Mouse (Mus musculus) embryonic facial prominence, embryonic 15.5 days (tissue): ENCODE measurements at regions not wholly inside any gene's neighbourhood (a gene's known extent, or its start where the extent isn't known, plus 50 kb on each side); places are given as distances from the start of the nearest gene placed in this dataset.

Source experiments
- ATAC-seq: fragments of 200-750 bp; cut with Nextera tagmentation; 2 replicates; pipeline ENCODE4 v1.8.0; 2017; ENCODE audit warnings: low read depth, moderate TSS enrichment; ENCODE audit not compliant: insufficient number of reproducible peaks, low FRiP score, low TSS enrichment
- H3K27ac ChIP-seq: fragments of 300-500 bp; sonication (generic); replicated peaks from 2 replicates; pipeline ENCODE4 v1.5.1; 2015; ENCODE audit warnings: mild to moderate bottlenecking, inconsistent platforms
- H3K27me3 ChIP-seq: fragments of 300-500 bp; sonication (generic); 2 replicates; pipeline ENCODE4 v1.6.1; 2015; ENCODE audit warnings: inconsistent platforms
- H3K36me3 ChIP-seq: fragments of 300-500 bp; sonication (generic); 2 replicates; pipeline ENCODE4 v1.6.1; 2015; ENCODE audit warnings: mild to moderate bottlenecking, inconsistent platforms
- H3K4me1 ChIP-seq: fragments of 300-500 bp; sonication (generic); 2 replicates; pipeline ENCODE4 v1.6.1; 2015; ENCODE audit warnings: inconsistent platforms
- H3K4me2 ChIP-seq: fragments of 300-500 bp; sonication (generic); replicated peaks from 2 replicates; pipeline ENCODE4 v1.6.1; 2015; ENCODE audit warnings: mild to moderate bottlenecking, inconsistent platforms
- H3K4me3 ChIP-seq: fragments of 300-500 bp; sonication (generic); replicated peaks from 2 replicates; pipeline ENCODE4 v1.5.1; 2015; ENCODE audit warnings: mild to moderate bottlenecking, inconsistent platforms
- H3K9ac ChIP-seq: fragments of 300-500 bp; sonication (generic); 2 replicates; pipeline ENCODE4 v1.6.1; 2015; ENCODE audit warnings: inconsistent platforms
- H3K9me3 ChIP-seq: fragments of 300-500 bp; sonication (generic); replicated peaks from 2 replicates; pipeline ENCODE4 v1.6.1; 2016; ENCODE audit warnings: inconsistent platforms
- WGBS: fragments of 180-500 bp; shearing (Covaris S2); methylation state at CpG from one replicate; pipeline ENCODE4 v1.1.7; 2015; 5-methylcytosine and 5-hydroxymethylcytosine counted together

DNA sequence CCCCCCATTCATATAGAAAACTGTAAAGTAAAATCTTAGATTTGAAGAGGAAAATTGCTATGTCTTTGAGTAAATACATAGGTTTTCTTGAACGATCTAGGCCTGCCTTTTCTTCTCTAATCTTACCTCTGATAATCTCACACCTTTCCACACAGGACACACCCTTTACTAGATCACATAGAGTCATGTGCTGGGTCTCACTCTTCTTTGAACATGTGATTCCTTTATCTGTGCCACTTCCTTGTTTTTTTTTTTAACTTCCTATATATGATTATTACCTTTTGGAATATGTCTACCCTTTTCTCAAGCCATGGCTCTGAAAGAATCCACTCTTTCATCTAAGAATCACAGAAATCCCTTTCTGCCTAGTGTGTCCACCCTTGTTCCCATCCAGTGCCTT is 136.2 kb downstream of the Klf5 start:
- Histone ChIP-seq H3K4me3 (no peak overlapping the region), H3K9ac (no peak overlapping the region), H3K36me3 (no peaks in the 10 kb centered on the region), H3K9me3 (no peaks in the 10 kb centered on the region), H3K4me2 (no peak overlapping the region), H3K27ac (no peak overlapping the region), H3K27me3 (no peaks in the 10 kb centered on the region), H3K4me1 (no peaks in the 10 kb centered on the region)
- ATAC-seq, result no peak
- 82% methylated on average over 1 of the region's 1 CpGs for WGBS

GRCm38 (mm10) chr14:99435512-99435911 is 137.0 kb downstream of the Klf5 start:
- 82% methylated on average over 3 of the region's 3 CpGs for WGBS
- ATAC-seq, result no peak
- Histone ChIP-seq H3K4me3 (no peak overlapping the region), H3K27me3 (no peaks in the 10 kb centered on the region), H3K4me1 (no peaks in the 10 kb centered on the region), H3K36me3 (no peaks in the 10 kb centered on the region), H3K27ac (no peak overlapping the region), H3K4me2 (no peak overlapping the region), H3K9ac (no peak overlapping the region), H3K9me3 (no peaks in the 10 kb centered on the region)

DNA sequence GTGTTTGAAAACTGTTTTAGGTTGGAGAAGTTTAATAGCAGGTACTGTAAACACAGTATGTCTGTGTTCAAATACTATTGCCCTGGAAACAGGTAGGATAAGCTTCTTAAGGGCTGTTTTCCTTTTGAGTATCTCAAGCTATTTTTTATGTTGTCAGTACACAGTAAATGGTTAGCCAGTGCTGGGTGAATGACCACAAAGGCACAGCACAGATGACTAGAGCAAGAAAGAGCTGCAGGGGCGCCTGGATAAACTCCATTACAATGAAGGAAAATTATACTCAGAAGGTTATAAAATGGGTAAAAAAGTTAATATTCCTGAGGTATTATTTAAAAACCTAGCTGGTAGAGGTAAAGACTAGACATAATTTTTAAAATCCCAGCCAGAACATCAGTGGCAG is 137.6 kb downstream of the Klf5 start:
- Histone ChIP-seq H3K4me2 (no peak overlapping the region), H3K36me3 (no peaks in the 10 kb centered on the region), H3K4me1 (no peaks in the 10 kb centered on the region), H3K4me3 (no peak overlapping the region), H3K27me3 (no peaks in the 10 kb centered on the region), H3K9me3 (no peaks in the 10 kb centered on the region), H3K9ac (no peak overlapping the region), H3K27ac (no peak overlapping the region)
- 78% methylated on average over 1 of the region's 1 CpGs for WGBS
- ATAC-seq, result no peak

DNA sequence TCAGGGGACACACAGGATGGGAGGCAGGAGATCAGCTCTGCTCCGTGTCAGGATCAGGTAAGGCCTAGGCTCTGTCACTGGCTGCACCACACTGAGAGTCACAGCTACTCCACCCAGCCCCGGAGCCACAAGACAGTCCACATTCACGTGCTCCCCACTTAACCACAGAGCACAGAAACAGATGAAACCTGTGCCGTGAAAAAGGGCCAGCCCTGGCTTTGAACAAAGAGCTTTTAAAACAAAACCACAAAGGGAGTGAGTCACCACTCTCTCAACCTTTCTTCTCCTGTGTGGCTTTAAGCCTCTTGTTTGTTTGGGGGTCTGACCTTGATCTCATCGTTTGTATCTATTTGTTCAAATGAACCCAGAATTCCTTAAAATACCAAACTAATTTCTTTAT is 150.6 kb downstream of the Klf5 start:
- no peaks in the 10 kb centered on the region for H3K27me3 ChIP-seq
- no peak overlapping the region for H3K27ac ChIP-seq
- no peaks in the 10 kb centered on the region for H3K4me1 ChIP-seq
- H3K4me3 ChIP-seq, result no peak overlapping the region
- no peaks in the 10 kb centered on the region for H3K9me3 ChIP-seq
- ATAC-seq, result no peak
- no peak overlapping the region for H3K4me2 ChIP-seq
- no peaks in the 10 kb centered on the region for H3K36me3 ChIP-seq
- H3K9ac ChIP-seq, result no peak overlapping the region
- WGBS, result 31% methylated on average over 5 of the region's 5 CpGs

- Histone ChIP-seq H3K9me3 (no peaks in the 10 kb centered on the region), H3K27me3 (no peaks in the 10 kb centered on the region), H3K36me3 (no peaks in the 10 kb centered on the region), H3K4me1 (no peaks in the 10 kb centered on the region), H3K4me2 (no peak overlapping the region), H3K4me3 (no peak overlapping the region), H3K27ac (no peak overlapping the region), H3K9ac (no peak overlapping the region)
- no peak for ATAC-seq
- 75% methylated on average over 5 of the region's 5 CpGs for WGBS
Observed at GRCm38 (mm10) chr14:99449870-99450269, 151.4 kb downstream of the Klf5 start.

DNA sequence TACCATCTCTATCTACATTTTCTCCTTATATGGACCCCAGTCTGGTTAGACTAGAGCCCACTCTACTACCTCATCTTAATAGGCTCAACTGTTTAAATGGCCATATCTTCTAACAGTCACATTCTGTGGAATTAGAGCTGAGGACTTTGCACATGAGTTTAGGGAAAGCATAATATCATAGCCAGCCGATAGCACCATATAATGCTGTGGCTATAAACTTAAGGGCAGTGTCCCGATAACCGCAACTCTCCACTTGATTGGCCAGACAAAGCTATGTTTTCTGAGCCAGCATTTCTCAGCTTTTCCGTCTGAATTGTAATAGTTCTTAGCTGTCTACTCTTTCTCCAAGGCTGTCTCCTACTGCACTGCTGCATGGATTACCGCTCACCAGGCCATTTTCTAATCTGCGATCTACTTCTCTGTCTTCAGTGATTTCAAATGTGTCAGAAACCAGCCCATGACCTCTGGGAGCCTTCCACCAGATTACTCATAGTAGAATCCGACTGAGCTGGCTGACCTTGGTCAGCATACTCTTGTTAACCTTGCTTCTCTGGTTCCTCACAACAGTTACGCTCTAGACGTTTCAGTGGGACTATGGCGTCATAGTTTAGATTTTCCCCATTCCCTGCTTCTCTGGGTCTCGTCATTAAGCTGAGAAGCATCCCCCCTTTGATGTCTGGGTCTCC is 152.8 kb downstream of the Klf5 start:
- H3K27me3 ChIP-seq, result no peaks in the 10 kb centered on the region
- 0 out of 2 replicates have a peak, but pooled peaks cover under 1% of the 10 kb centered on the region for H3K4me1 ChIP-seq
- no peak overlapping the region for H3K4me3 ChIP-seq
- WGBS, result 87% methylated on average over 11 of the region's 11 CpGs
- no peak overlapping the region for H3K9ac ChIP-seq
- no peaks in the 10 kb centered on the region for H3K9me3 ChIP-seq
- no peaks in the 10 kb centered on the region for H3K36me3 ChIP-seq
- no peak overlapping the region for H3K27ac ChIP-seq
- no peak for ATAC-seq
- H3K4me2 ChIP-seq, result no peak overlapping the region

DNA sequence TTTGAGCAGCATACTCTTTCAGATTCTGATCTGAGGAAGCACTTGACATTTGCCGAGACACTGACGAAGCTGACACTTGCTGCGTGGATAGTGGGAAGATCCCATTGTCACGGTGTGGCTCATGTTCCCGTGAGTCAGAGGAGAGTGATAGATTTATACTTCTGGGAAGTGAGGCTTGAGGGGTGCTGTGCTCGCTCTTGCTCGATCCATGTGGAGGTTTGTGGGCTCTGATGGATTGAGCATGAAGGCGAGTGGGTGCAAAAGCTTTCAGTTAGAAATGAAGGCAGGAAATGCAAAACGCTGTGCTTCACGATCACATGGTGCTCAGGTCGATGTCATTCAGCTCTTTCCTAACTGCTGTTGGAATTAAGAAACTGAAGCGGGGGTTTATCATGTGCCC is 155.4 kb downstream of the Klf5 start:
- H3K4me2 ChIP-seq, result no peak overlapping the region
- 0 out of 2 replicates have a peak, but pooled peaks cover 7% of the 10 kb centered on the region for H3K4me1 ChIP-seq
- no peaks in the 10 kb centered on the region for H3K9me3 ChIP-seq
- H3K27ac ChIP-seq, result no peak overlapping the region
- H3K9ac ChIP-seq, result no peak overlapping the region
- no peaks in the 10 kb centered on the region for H3K27me3 ChIP-seq
- ATAC-seq, result no peak
- no peak overlapping the region for H3K4me3 ChIP-seq
- no peaks in the 10 kb centered on the region for H3K36me3 ChIP-seq
- 77% methylated on average over 12 of the region's 12 CpGs for WGBS

GRCm38 (mm10) chr14:99456555-99456954 is 158.1 kb downstream of the Klf5 start:
- Histone ChIP-seq H3K27me3 (no peaks in the 10 kb centered on the region), H3K4me2 (no peak overlapping the region), H3K36me3 (no peaks in the 10 kb centered on the region), H3K4me3 (no peak overlapping the region), H3K4me1 (0 out of 2 replicates have a peak, but pooled peaks cover 7% of the 10 kb centered on the region), H3K27ac (no peak overlapping the region), H3K9ac (no peak overlapping the region), H3K9me3 (no peaks in the 10 kb centered on the region)
- peak; percentile 69 for ATAC-seq
- WGBS, result 63% methylated on average over 10 of the region's 10 CpGs

- Histone ChIP-seq H3K9me3 (no peaks in the 10 kb centered on the region), H3K36me3 (no peaks in the 10 kb centered on the region), H3K4me2 (no peak overlapping the region), H3K4me3 (no peak overlapping the region), H3K4me1 (0 out of 2 replicates have a peak, but pooled peaks cover 7% of the 10 kb centered on the region), H3K9ac (no peak overlapping the region), H3K27me3 (no peaks in the 10 kb centered on the region), H3K27ac (no peak overlapping the region)
- WGBS, result 86% methylated on average over 6 of the region's 6 CpGs
- no peak for ATAC-seq
Observed at GRCm38 (mm10) chr14:99457573-99457972, 159.1 kb downstream of the Klf5 start.

- Histone ChIP-seq H3K4me1 (no peaks in the 10 kb centered on the region), H3K4me2 (no peak overlapping the region), H3K9me3 (no peaks in the 10 kb centered on the region), H3K9ac (no peak overlapping the region), H3K36me3 (no peaks in the 10 kb centered on the region), H3K4me3 (no peak overlapping the region), H3K27me3 (no peaks in the 10 kb centered on the region), H3K27ac (no peak overlapping the region)
- WGBS, result 78% methylated on average over 2 of the region's 2 CpGs
- ATAC-seq, result no peak
Observed at GRCm38 (mm10) chr14:99472111-99472510, 173.6 kb downstream of the Klf5 start.

- H3K4me1 ChIP-seq, result no peaks in the 10 kb centered on the region
- no peak for ATAC-seq
- H3K27me3 ChIP-seq, result no peaks in the 10 kb centered on the region
- no peak overlapping the region for H3K4me2 ChIP-seq
- H3K4me3 ChIP-seq, result no peak overlapping the region
- WGBS, result 57% methylated on average over 8 of the region's 8 CpGs
- H3K27ac ChIP-seq, result no peak overlapping the region
- H3K9me3 ChIP-seq, result no peaks in the 10 kb centered on the region
- H3K9ac ChIP-seq, result no peak overlapping the region
- H3K36me3 ChIP-seq, result no peaks in the 10 kb centered on the region
Observed at GRCm38 (mm10) chr14:99475271-99475670, 176.8 kb downstream of the Klf5 start.

DNA sequence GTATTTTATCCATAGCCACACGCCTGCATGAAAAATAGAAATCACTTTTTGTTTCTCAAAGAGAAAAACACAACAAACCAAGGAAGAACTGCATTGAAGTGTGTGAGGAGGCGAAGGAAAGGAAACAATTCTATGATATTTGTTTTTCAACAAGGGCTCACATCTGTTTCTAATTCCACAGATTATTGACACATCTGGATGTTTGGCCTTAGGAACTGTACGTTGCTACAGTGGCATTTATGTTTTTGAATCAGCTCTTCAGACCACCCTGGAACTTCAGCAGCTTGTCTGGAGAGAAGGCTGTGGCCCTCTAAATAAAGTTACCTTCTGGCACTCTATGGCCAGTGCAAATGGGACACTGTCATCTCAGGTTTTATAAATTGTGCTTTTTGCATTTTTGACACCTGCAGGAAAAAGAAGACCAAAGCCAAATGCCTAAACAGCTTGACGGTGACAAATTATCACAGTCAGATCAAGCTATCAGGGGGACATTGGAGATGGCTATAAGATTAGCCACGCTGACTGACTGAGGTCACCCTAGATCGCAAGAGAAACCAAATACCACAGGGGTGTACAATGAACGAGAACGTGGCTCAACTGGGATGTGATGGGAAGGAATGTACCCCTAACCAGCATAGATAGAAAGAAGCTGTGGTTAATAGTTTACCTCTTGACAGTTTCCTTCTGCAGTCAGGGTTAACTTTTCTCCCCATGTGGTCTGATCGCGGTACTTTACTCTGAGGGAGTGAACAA is 182.0 kb downstream of the Klf5 start:
- 27% methylated on average over 10 of the region's 10 CpGs for WGBS
- Histone ChIP-seq H3K4me3 (no peak overlapping the region), H3K27me3 (no peaks in the 10 kb centered on the region), H3K36me3 (no peaks in the 10 kb centered on the region), H3K9me3 (no peaks in the 10 kb centered on the region), H3K9ac (no peak overlapping the region), H3K27ac (no peak overlapping the region), H3K4me1 (no peaks in the 10 kb centered on the region), H3K4me2 (no peak overlapping the region)
- no peak for ATAC-seq
